Mouse (Mus musculus) right cerebral cortex, postnatal 36 days (tissue): ENCODE results near the gene Hdac2.
A peak's percentile ranks its signal among the peaks of the same experiment; 100 is the strongest.

Source experiments
- DNase-seq, 2 experiments: peaks; one replicate each; pipeline ENCODE4 v3.0.0; 2022; ENCODE audit warnings: low spot score in 2 of 2, mixed read lengths in 1 of 2

The Hdac2 gene

GRCm38 (mm10) chr10:36974086-36974675 lies at the start of gene Hdac2:
TSS of gene Hdac2 (plus strand) at chr10:36974544.
- DNase-seq = peak; percentile 80 to 82

- no peak for DNase-seq
Observed at GRCm38 (mm10) chr10:36928212-36928611, 46.1 kb upstream of the Hdac2 start.

GRCm38 (mm10) chr10:36935863-36936262 lies 38.5 kb upstream of the Hdac2 start:
- no peak for DNase-seq

GRCm38 (mm10) chr10:36936271-36936670 lies 38.1 kb upstream of the Hdac2 start:
- no peak for DNase-seq

GRCm38 (mm10) chr10:36951742-36952141 lies 22.6 kb upstream of the Hdac2 start:
- DNase-seq = peak in 1 of 2 experiments; percentile 24

- no peak for DNase-seq
Observed at GRCm38 (mm10) chr10:36952622-36953021, 21.7 kb upstream of the Hdac2 start.

GRCm38 (mm10) chr10:36959563-36960110 lies 14.7 kb upstream of the Hdac2 start:
- DNase-seq = no peak

GRCm38 (mm10) chr10:36964406-36964805 lies 9.9 kb upstream of the Hdac2 start:
- DNase-seq = no peak

GRCm38 (mm10) chr10:36974676-36975520 lies 554 bp downstream of the Hdac2 start:
- peak; percentile 45 to 57 for DNase-seq

GRCm38 (mm10) chr10:36981866-36982265 lies 7.5 kb downstream of the Hdac2 start:
- no peak for DNase-seq

- no peak for DNase-seq
Observed at GRCm38 (mm10) chr10:36992149-36992548, 17.8 kb downstream of the Hdac2 start.

GRCm38 (mm10) chr10:37000839-37001238 lies 26.5 kb downstream of the Hdac2 start:
- DNase-seq = no peak

GRCm38 (mm10) chr10:37014274-37015107 lies 40.1 kb downstream of the Hdac2 start:
- DNase-seq = peak; percentile 9 to 20

GRCm38 (mm10) chr10:37015729-37016128 lies 41.4 kb downstream of the Hdac2 start:
- no peak for DNase-seq

- DNase-seq = no peak
Observed at GRCm38 (mm10) chr10:37016200-37016599, 41.9 kb downstream of the Hdac2 start.

- DNase-seq = no peak
Observed at GRCm38 (mm10) chr10:37024301-37024700, 50.0 kb downstream of the Hdac2 start.

GRCm38 (mm10) chr10:37028651-37029050 lies 54.3 kb downstream of the Hdac2 start:
- DNase-seq = no peak

GRCm38 (mm10) chr10:37035090-37035497 lies 60.8 kb downstream of the Hdac2 start:
- DNase-seq = no peak

GRCm38 (mm10) chr10:37047661-37048098 lies 73.3 kb downstream of the Hdac2 start:
- DNase-seq = peak; percentile 2 to 50
